Mouse (Mus musculus) small intestine, adult 2 months (tissue): ENCODE results near the gene Ctnnd2. TPM values are rescaled to one million over a fixed set of nuclear protein-coding genes. Genes with fewer than 3 reads are reported as not detected.

Experiments used
- H3K27ac ChIP-seq: fragments of 200-500 bp; 2 replicates; pipeline ENCODE4 v1.5.1; 2012; ENCODE audit warnings: low read depth, low read length, control low read depth, inconsistent platforms; ENCODE audit not compliant: insufficient read depth
- H3K27me3 ChIP-seq: fragments of 200-500 bp; 2 replicates; pipeline ENCODE4 v1.6.1; 2012; ENCODE audit warnings: mild to moderate bottlenecking, moderate library complexity, low read length, inconsistent platforms; ENCODE audit not compliant: control insufficient read depth, insufficient read depth
- H3K36me3 ChIP-seq: fragments of 200-500 bp; 2 replicates; pipeline ENCODE4 v1.6.1; 2012; ENCODE audit warnings: mild to moderate bottlenecking, low read length, control low read depth, inconsistent platforms; ENCODE audit not compliant: control insufficient read depth, insufficient read depth
- H3K4me1 ChIP-seq: fragments of 200-500 bp; 2 replicates; pipeline ENCODE4 v1.6.1; 2012; ENCODE audit warnings: low read length, inconsistent platforms, mixed read lengths; ENCODE audit not compliant: control insufficient read depth, insufficient read depth, insufficient read length
- H3K4me3 ChIP-seq: fragments of 200-500 bp; 2 replicates; pipeline ENCODE4 v1.5.1; 2012; ENCODE audit warnings: low read depth, mild to moderate bottlenecking, control low read depth, inconsistent platforms, low read length, moderate library complexity
- CTCF ChIP-seq: fragments of 200-500 bp; IDR thresholded peaks from 2 replicates; pipeline ENCODE4 v1.5.1; 2012; ENCODE audit warnings: low read depth, mild to moderate bottlenecking, control low read depth, inconsistent platforms, low read length, moderate library complexity, mixed read lengths; ENCODE audit not compliant: insufficient replicate concordance, insufficient read length; ENCODE audit errors: extremely low read depth
- POLR2A ChIP-seq: fragments of 200-500 bp; IDR thresholded peaks from 2 replicates; pipeline ENCODE4 v1.6.1; 2012; ENCODE audit warnings: low read depth, mild to moderate bottlenecking, control low read depth, inconsistent platforms, low read length, moderate library complexity
- WGBS: fragments of 180-500 bp; shearing (Covaris S2); methylation state at CpG from one replicate; pipeline ENCODE4 v1.1.7; 2018; 5-methylcytosine and 5-hydroxymethylcytosine counted together
- polyA plus RNA-seq: library from polyadenylated mRNA; depleted of rRNA; stranded (reverse); fragments of >200 nt; gene quantifications from 2 replicates; pipeline ENCODE4 v1.2.3, GENCODE M21; 2012

The Ctnnd2 gene
- polyA plus RNA-seq, 1 experiment, result 1.3 TPM

- TF ChIP-seq POLR2A, result no peak
- no peak for TF ChIP-seq CTCF
- WGBS, result 81% methylated on average over 8 of the region's 8 CpGs
- Histone ChIP-seq H3K4me3 (no peak overlapping the region), H3K4me1 (no peaks in the 10 kb centered on the region), H3K27me3 (no peaks in the 10 kb centered on the region), H3K27ac (no peak overlapping the region), H3K36me3 (no peaks in the 10 kb centered on the region)
Measured at GRCm38 (mm10) chr15:30570254-30570800, 397.9 kb downstream of the Ctnnd2 start.

GRCm38 (mm10) chr15:30587446-30587845 is 415.1 kb downstream of the Ctnnd2 start:
- no peaks in the 10 kb centered on the region for H3K27me3 ChIP-seq
- no peaks in the 10 kb centered on the region for H3K4me1 ChIP-seq
- no peaks in the 10 kb centered on the region for H3K36me3 ChIP-seq
- TF ChIP-seq POLR2A (no peak), CTCF (no peak)
- no peak overlapping the region for H3K4me3 ChIP-seq
- H3K27ac ChIP-seq, result no peak overlapping the region
- WGBS, result 80% methylated on average over 5 of the region's 5 CpGs

- H3K36me3 ChIP-seq, result no peaks in the 10 kb centered on the region
- no peak for TF ChIP-seq CTCF
- TF ChIP-seq POLR2A, result no peak
- no peaks in the 10 kb centered on the region for H3K27me3 ChIP-seq
- no peaks in the 10 kb centered on the region for H3K4me1 ChIP-seq
- H3K27ac ChIP-seq, result no peak overlapping the region
- 90% methylated on average over 6 of the region's 6 CpGs for WGBS
- H3K4me3 ChIP-seq, result no peak overlapping the region
Measured at GRCm38 (mm10) chr15:30590865-30591264, 418.5 kb downstream of the Ctnnd2 start.

- TF ChIP-seq CTCF (no peak), POLR2A (no peak)
- Histone ChIP-seq H3K4me1 (no peaks in the 10 kb centered on the region), H3K27me3 (no peaks in the 10 kb centered on the region), H3K27ac (no peak overlapping the region), H3K4me3 (no peak overlapping the region), H3K36me3 (no peaks in the 10 kb centered on the region)
- 56% methylated on average over 1 of the region's 1 CpGs for WGBS
Measured at GRCm38 (mm10) chr15:30595507-30595906, 423.1 kb downstream of the Ctnnd2 start.

GRCm38 (mm10) chr15:30610613-30611012 is 438.2 kb downstream of the Ctnnd2 start:
- no peak overlapping the region for H3K27ac ChIP-seq
- H3K36me3 ChIP-seq, result no peaks in the 10 kb centered on the region
- WGBS, result 64% methylated on average over 7 of the region's 7 CpGs
- H3K4me3 ChIP-seq, result no peak overlapping the region
- H3K27me3 ChIP-seq, result no peaks in the 10 kb centered on the region
- H3K4me1 ChIP-seq, result no peaks in the 10 kb centered on the region
- TF ChIP-seq CTCF (no peak), POLR2A (no peak)

GRCm38 (mm10) chr15:30615451-30615850 is 443.1 kb downstream of the Ctnnd2 start:
- no peak overlapping the region for H3K27ac ChIP-seq
- whole genome bisulfite sequencing, result 76% methylated on average over 7 of the region's 7 CpGs
- no peaks in the 10 kb centered on the region for H3K27me3 ChIP-seq
- H3K4me1 ChIP-seq, result no peaks in the 10 kb centered on the region
- no peaks in the 10 kb centered on the region for H3K36me3 ChIP-seq
- no peak overlapping the region for H3K4me3 ChIP-seq
- TF ChIP-seq POLR2A, result no peak

- Histone ChIP-seq H3K4me1 (no peaks in the 10 kb centered on the region), H3K36me3 (no peaks in the 10 kb centered on the region), H3K27ac (no peak overlapping the region), H3K4me3 (no peak overlapping the region), H3K27me3 (no peaks in the 10 kb centered on the region)
- 86% methylated on average over 3 of the region's 3 CpGs for WGBS
- TF ChIP-seq CTCF, result no peak
- TF ChIP-seq POLR2A, result no peak
Measured at GRCm38 (mm10) chr15:30616861-30617260, 444.5 kb downstream of the Ctnnd2 start.

GRCm38 (mm10) chr15:30617932-30618331 is 445.5 kb downstream of the Ctnnd2 start:
- Histone ChIP-seq H3K4me3 (no peak overlapping the region), H3K27me3 (no peaks in the 10 kb centered on the region), H3K4me1 (no peaks in the 10 kb centered on the region), H3K27ac (no peak overlapping the region), H3K36me3 (no peaks in the 10 kb centered on the region)
- TF ChIP-seq POLR2A, result no peak
- TF ChIP-seq CTCF, result no peak
- 59% methylated on average over 2 of the region's 2 CpGs for WGBS
